Mouse (Mus musculus): ENCODE data around the gene Nup214. TPM values are rescaled to one million over a fixed set of nuclear protein-coding genes. Genes with fewer than 3 reads are reported as not detected.

The Nup214 gene
- polyA plus RNA-seq, 1 experiment from 2014 or later: 59.9 TPM

GRCm38 (mm10) chr2:32008716-32009115 is 34.5 kb downstream of the Nup214 start:
- no peak for ATAC-seq (ENCODE audit: low FRiP score, low TSS enrichment)
- WGBS: 93% methylated on average over 11 of the region's 11 CpGs
- H3K4me1 ChIP-seq (ENCODE audit: control insufficient read depth, insufficient read depth, low read length): no peaks in the 10 kb centered on the region
- no peaks in the 10 kb centered on the region for H3K9me3 ChIP-seq (ENCODE audit: control insufficient read depth, low read length)
- no peak overlapping the region for H3K27ac ChIP-seq (replicated peaks; ENCODE audit: low read depth, low read length)
- H3K9ac ChIP-seq (replicated peaks; ENCODE audit: low read length): no peak overlapping the region
- no peak overlapping the region for H3K4me3 ChIP-seq (replicated peaks; ENCODE audit: low read depth, low read length)
- no peaks in the 10 kb centered on the region for H3K27me3 ChIP-seq (ENCODE audit: control insufficient read depth, insufficient read depth, low read length)
- DNase-seq: no peak
- H3K4me2 ChIP-seq (ENCODE audit: low read length): no peak overlapping the region
- peaks cover 87% of the 10 kb centered on the region for H3K36me3 ChIP-seq (ENCODE audit: control insufficient read depth, insufficient read depth, low read length)

GRCm38 (mm10) chr2:32019704-32020103 is 45.5 kb downstream of the Nup214 start:
- no peak overlapping the region for H3K27ac ChIP-seq (replicated peaks; ENCODE audit: low read depth, low read length)
- DNase-seq (no peak), ATAC-seq (ENCODE audit: low FRiP score, low TSS enrichment) (no peak)
- H3K4me2 ChIP-seq (ENCODE audit: low read length): no peak overlapping the region
- H3K27me3 ChIP-seq (ENCODE audit: control insufficient read depth, insufficient read depth, low read length): no peaks in the 10 kb centered on the region
- 89% methylated on average over 4 of the region's 4 CpGs for WGBS
- peaks cover 92% of the 10 kb centered on the region for H3K36me3 ChIP-seq (ENCODE audit: control insufficient read depth, insufficient read depth, low read length)
- no peaks in the 10 kb centered on the region for H3K9me3 ChIP-seq (ENCODE audit: control insufficient read depth, low read length)
- no peak overlapping the region for H3K4me3 ChIP-seq (replicated peaks; ENCODE audit: low read depth, low read length)
- no peak overlapping the region for H3K9ac ChIP-seq (replicated peaks; ENCODE audit: low read length)
- no peaks in the 10 kb centered on the region for H3K4me1 ChIP-seq (ENCODE audit: control insufficient read depth, insufficient read depth, low read length)

GRCm38 (mm10) chr2:32020229-32020628 is 46.0 kb downstream of the Nup214 start:
- H3K4me1 ChIP-seq (ENCODE audit: control insufficient read depth, insufficient read depth, low read length): no peaks in the 10 kb centered on the region
- no peaks in the 10 kb centered on the region for H3K9me3 ChIP-seq (ENCODE audit: control insufficient read depth, low read length)
- H3K9ac ChIP-seq (replicated peaks; ENCODE audit: low read length): no peak overlapping the region
- ATAC-seq (ENCODE audit: low FRiP score, low TSS enrichment): no peak
- H3K4me3 ChIP-seq (replicated peaks; ENCODE audit: low read depth, low read length): no peak overlapping the region
- WGBS: 94% methylated on average over 5 of the region's 5 CpGs
- H3K4me2 ChIP-seq (ENCODE audit: low read length): no peak overlapping the region
- H3K36me3 ChIP-seq (ENCODE audit: control insufficient read depth, insufficient read depth, low read length): peaks cover 94% of the 10 kb centered on the region
- no peak overlapping the region for H3K27ac ChIP-seq (replicated peaks; ENCODE audit: low read depth, low read length)
- H3K27me3 ChIP-seq (ENCODE audit: control insufficient read depth, insufficient read depth, low read length): no peaks in the 10 kb centered on the region
- no peak for DNase-seq

GRCm38 (mm10) chr2:32024372-32024771 is 50.1 kb downstream of the Nup214 start:
- H3K4me3 ChIP-seq (replicated peaks; ENCODE audit: low read depth, low read length): no peak overlapping the region
- H3K36me3 ChIP-seq (ENCODE audit: control insufficient read depth, insufficient read depth, low read length): peaks cover 88% of the 10 kb centered on the region
- no peaks in the 10 kb centered on the region for H3K9me3 ChIP-seq (ENCODE audit: control insufficient read depth, low read length)
- ATAC-seq (ENCODE audit: low FRiP score, low TSS enrichment) (no peak), DNase-seq (no peak)
- H3K9ac ChIP-seq (replicated peaks; ENCODE audit: low read length): no peak overlapping the region
- H3K4me2 ChIP-seq (ENCODE audit: low read length): no peak overlapping the region
- WGBS: 92% methylated on average over 4 of the region's 4 CpGs
- H3K4me1 ChIP-seq (ENCODE audit: control insufficient read depth, insufficient read depth, low read length): no peaks in the 10 kb centered on the region
- no peak overlapping the region for H3K27ac ChIP-seq (replicated peaks; ENCODE audit: low read depth, low read length)
- H3K27me3 ChIP-seq (ENCODE audit: control insufficient read depth, insufficient read depth, low read length): no peaks in the 10 kb centered on the region

GRCm38 (mm10) chr2:32029636-32030035 is 55.4 kb downstream of the Nup214 start:
- H3K4me2 ChIP-seq (ENCODE audit: low read length): no peak overlapping the region
- H3K9me3 ChIP-seq (ENCODE audit: control insufficient read depth, low read length): no peaks in the 10 kb centered on the region
- H3K27me3 ChIP-seq (ENCODE audit: control insufficient read depth, insufficient read depth, low read length): no peaks in the 10 kb centered on the region
- 84% methylated on average over 3 of the region's 3 CpGs for WGBS
- H3K9ac ChIP-seq (replicated peaks; ENCODE audit: low read length): no peak overlapping the region
- no peaks in the 10 kb centered on the region for H3K4me1 ChIP-seq (ENCODE audit: control insufficient read depth, insufficient read depth, low read length)
- ATAC-seq (ENCODE audit: low FRiP score, low TSS enrichment) (no peak), DNase-seq (no peak)
- no peak overlapping the region for H3K4me3 ChIP-seq (replicated peaks; ENCODE audit: low read depth, low read length)
- H3K36me3 ChIP-seq (ENCODE audit: control insufficient read depth, insufficient read depth, low read length): peaks cover 89% of the 10 kb centered on the region
- H3K27ac ChIP-seq (replicated peaks; ENCODE audit: low read depth, low read length): no peak overlapping the region

GRCm38 (mm10) chr2:32033436-32033835 is 59.2 kb downstream of the Nup214 start:
- 91% methylated on average over 6 of the region's 6 CpGs for WGBS
- no peaks in the 10 kb centered on the region for H3K4me1 ChIP-seq (ENCODE audit: control insufficient read depth, insufficient read depth, low read length)
- ATAC-seq (ENCODE audit: low FRiP score, low TSS enrichment) (no peak), DNase-seq (peak; percentile 5)
- H3K9me3 ChIP-seq (ENCODE audit: control insufficient read depth, low read length): no peaks in the 10 kb centered on the region
- H3K36me3 ChIP-seq (ENCODE audit: control insufficient read depth, insufficient read depth, low read length): peaks cover 92% of the 10 kb centered on the region
- H3K9ac ChIP-seq (replicated peaks; ENCODE audit: low read length): no peak overlapping the region
- no peak overlapping the region for H3K4me2 ChIP-seq (ENCODE audit: low read length)
- no peak overlapping the region for H3K27ac ChIP-seq (replicated peaks; ENCODE audit: low read depth, low read length)
- no peaks in the 10 kb centered on the region for H3K27me3 ChIP-seq (ENCODE audit: control insufficient read depth, insufficient read depth, low read length)
- H3K4me3 ChIP-seq (replicated peaks; ENCODE audit: low read depth, low read length): no peak overlapping the region

GRCm38 (mm10) chr2:32034206-32034605 is 60.0 kb downstream of the Nup214 start:
- Histone ChIP-seq H3K4me2 (ENCODE audit: low read length) (no peak overlapping the region), H3K9ac (replicated peaks; ENCODE audit: low read length) (no peak overlapping the region), H3K27me3 (ENCODE audit: control insufficient read depth, insufficient read depth, low read length) (no peaks in the 10 kb centered on the region), H3K4me3 (replicated peaks; ENCODE audit: low read depth, low read length) (no peak overlapping the region), H3K4me1 (ENCODE audit: control insufficient read depth, insufficient read depth, low read length) (no peaks in the 10 kb centered on the region), H3K36me3 (ENCODE audit: control insufficient read depth, insufficient read depth, low read length) (peaks cover 94% of the 10 kb centered on the region), H3K9me3 (ENCODE audit: control insufficient read depth, low read length) (no peaks in the 10 kb centered on the region), H3K27ac (replicated peaks; ENCODE audit: low read depth, low read length) (no peak overlapping the region)
- DNase-seq: no peak
- WGBS: 90% methylated on average over 6 of the region's 6 CpGs
- ATAC-seq (ENCODE audit: low FRiP score, low TSS enrichment): no peak

GRCm38 (mm10) chr2:32037279-32037858 is 63.1 kb downstream of the Nup214 start:
- 87% methylated on average over 6 of the region's 6 CpGs for WGBS
- DNase-seq (no peak), ATAC-seq (ENCODE audit: low FRiP score, low TSS enrichment) (no peak)
- no peaks in the 10 kb centered on the region for H3K27me3 ChIP-seq (ENCODE audit: control insufficient read depth, insufficient read depth, low read length)
- H3K9ac ChIP-seq (replicated peaks; ENCODE audit: low read length): no peak overlapping the region
- no peaks in the 10 kb centered on the region for H3K4me1 ChIP-seq (ENCODE audit: control insufficient read depth, insufficient read depth, low read length)
- peaks cover 95% of the 10 kb centered on the region for H3K36me3 ChIP-seq (ENCODE audit: control insufficient read depth, insufficient read depth, low read length)
- H3K9me3 ChIP-seq (ENCODE audit: control insufficient read depth, low read length): no peaks in the 10 kb centered on the region
- no peak overlapping the region for H3K4me2 ChIP-seq (ENCODE audit: low read length)
- H3K27ac ChIP-seq (replicated peaks; ENCODE audit: low read depth, low read length): no peak overlapping the region
- H3K4me3 ChIP-seq (replicated peaks; ENCODE audit: low read depth, low read length): no peak overlapping the region

- ATAC-seq (ENCODE audit: low FRiP score, low TSS enrichment) (no peak), DNase-seq (no peak)
- no peaks in the 10 kb centered on the region for H3K27me3 ChIP-seq (ENCODE audit: control insufficient read depth, insufficient read depth, low read length)
- no peaks in the 10 kb centered on the region for H3K4me1 ChIP-seq (ENCODE audit: control insufficient read depth, insufficient read depth, low read length)
- H3K4me3 ChIP-seq (replicated peaks; ENCODE audit: low read depth, low read length): no peak overlapping the region
- 87% methylated on average over 8 of the region's 8 CpGs for WGBS
- H3K9ac ChIP-seq (replicated peaks; ENCODE audit: low read length): no peak overlapping the region
- no peaks in the 10 kb centered on the region for H3K9me3 ChIP-seq (ENCODE audit: control insufficient read depth, low read length)
- H3K4me2 ChIP-seq (ENCODE audit: low read length): no peak overlapping the region
- H3K27ac ChIP-seq (replicated peaks; ENCODE audit: low read depth, low read length): no peak overlapping the region
- peaks cover 93% of the 10 kb centered on the region for H3K36me3 ChIP-seq (ENCODE audit: control insufficient read depth, insufficient read depth, low read length)
Observed at GRCm38 (mm10) chr2:32038661-32039081, 64.4 kb downstream of the Nup214 start.

Measured in midbrain, embryonic 14.5 days (tissue).